Mouse (Mus musculus) kidney, embryonic 15.5 days (tissue): ENCODE data around the gene Sars. TPM values are rescaled to one million over a fixed set of nuclear protein-coding genes. Genes with fewer than 3 reads are reported as not detected.
A peak's percentile ranks its signal among the peaks of the same experiment; 100 is the strongest.

Experiments
- ATAC-seq: fragments of 200-750 bp; cut with Nextera tagmentation; replicated peaks from 2 replicates; pipeline ENCODE4 v1.8.0; 2017; ENCODE audit warnings: moderate TSS enrichment; ENCODE audit not compliant: low FRiP score
- H3K27ac ChIP-seq: fragments of 300-500 bp; sonication (generic); 2 replicates; pipeline ENCODE4 v1.5.1; 2015; ENCODE audit warnings: mild to moderate bottlenecking, inconsistent platforms
- H3K27me3 ChIP-seq: fragments of 300-500 bp; sonication (generic); 2 replicates; pipeline ENCODE4 v1.6.1; 2015; ENCODE audit warnings: inconsistent platforms
- H3K36me3 ChIP-seq: fragments of 300-500 bp; sonication (generic); 2 replicates; pipeline ENCODE4 v1.6.1; 2015; ENCODE audit warnings: inconsistent platforms
- H3K4me1 ChIP-seq: fragments of 300-500 bp; sonication (generic); 2 replicates; pipeline ENCODE4 v1.6.1; 2015; ENCODE audit warnings: inconsistent platforms
- H3K4me2 ChIP-seq: fragments of 300-500 bp; sonication (generic); 2 replicates; pipeline ENCODE4 v1.6.1; 2015; ENCODE audit warnings: moderate library complexity, mild to moderate bottlenecking, inconsistent platforms
- H3K4me3 ChIP-seq: fragments of 300-500 bp; sonication (generic); replicated peaks from 2 replicates; pipeline ENCODE4 v1.5.1; 2015; ENCODE audit warnings: mild to moderate bottlenecking, inconsistent platforms
- H3K9ac ChIP-seq: fragments of 300-500 bp; sonication (generic); 2 replicates; pipeline ENCODE4 v1.6.1; 2015; ENCODE audit warnings: mild to moderate bottlenecking, inconsistent platforms
- H3K9me3 ChIP-seq: fragments of 300-500 bp; sonication (generic); replicated peaks from 2 replicates; pipeline ENCODE4 v1.6.1; 2016; ENCODE audit warnings: inconsistent platforms
- WGBS: fragments of 180-500 bp; shearing (Covaris S2); methylation state at CpG from one replicate; pipeline ENCODE4 v1.1.7; 2015; ENCODE audit warnings: mixed read lengths; 5-methylcytosine and 5-hydroxymethylcytosine counted together
- polyA plus RNA-seq: library from polyadenylated mRNA; unstranded; fragments of >200 nt; fragmentation: Nextera tagmentation; extraction: Ambion mirVana; gene quantifications from 2 replicates; pipeline ENCODE4 v1.2.1, GENCODE M21; 2015

Gene Sars
- polyA plus RNA-seq, 1 experiment from 2014 or later: 126 TPM

GRCm38 (mm10) chr3:108451969-108452368 is 7.0 kb upstream of the Sars start:
- 88% methylated on average over 2 of the region's 2 CpGs for WGBS
- no peaks in the 10 kb centered on the region for H3K27me3 ChIP-seq
- no peak overlapping the region for H3K4me2 ChIP-seq
- H3K4me1 ChIP-seq: no peaks in the 10 kb centered on the region
- H3K27ac ChIP-seq: no peak overlapping the region
- no peaks in the 10 kb centered on the region for H3K9me3 ChIP-seq
- H3K4me3 ChIP-seq: no peak overlapping the region
- no peak overlapping the region for H3K9ac ChIP-seq
- ATAC-seq: no peak
- H3K36me3 ChIP-seq: no peaks in the 10 kb centered on the region

GRCm38 (mm10) chr3:108445366-108445705 is 327 bp upstream of the Sars start:
- Histone ChIP-seq H3K4me3 (peak overlapping the region; percentile 92), H3K27ac (peak overlapping the region; percentile 89; the same call in 1 of the 2 replicates), H3K36me3 (peaks cover 11% of the 10 kb centered on the region; the same call in 1 of the 2 replicates), H3K9me3 (no peaks in the 10 kb centered on the region), H3K9ac (peak overlapping the region; percentile 80), H3K4me1 (peaks cover 23% of the 10 kb centered on the region), H3K27me3 (no peaks in the 10 kb centered on the region), H3K4me2 (peak overlapping the region; percentile 87)
- ATAC-seq: peak; percentile 26
- 14% methylated on average over 6 of the region's 6 CpGs for WGBS

DNA sequence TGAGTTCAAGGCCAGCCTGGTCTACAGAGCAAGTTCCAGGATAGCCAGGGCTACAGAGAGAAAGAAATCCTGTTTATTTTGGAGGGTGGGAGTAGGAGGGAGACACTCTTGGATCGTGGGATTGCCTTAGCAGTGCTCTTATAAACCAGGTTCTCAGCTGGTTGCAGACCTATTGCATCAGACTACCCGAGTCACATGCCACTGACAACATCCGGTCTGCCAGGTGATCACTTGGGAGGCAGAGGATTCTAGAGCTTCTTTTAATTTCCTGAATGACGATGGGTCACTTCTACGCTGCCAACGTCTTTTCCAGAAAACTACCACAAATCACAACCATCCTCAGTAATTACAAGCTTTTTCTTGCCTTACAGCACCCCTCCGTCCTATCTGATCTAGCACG is 980 bp downstream of the Sars start:
- WGBS: 15% methylated on average over 8 of the region's 8 CpGs
- peak overlapping the region; percentile 89 for H3K27ac ChIP-seq
- peaks cover 23% of the 10 kb centered on the region for H3K4me1 ChIP-seq

DNA sequence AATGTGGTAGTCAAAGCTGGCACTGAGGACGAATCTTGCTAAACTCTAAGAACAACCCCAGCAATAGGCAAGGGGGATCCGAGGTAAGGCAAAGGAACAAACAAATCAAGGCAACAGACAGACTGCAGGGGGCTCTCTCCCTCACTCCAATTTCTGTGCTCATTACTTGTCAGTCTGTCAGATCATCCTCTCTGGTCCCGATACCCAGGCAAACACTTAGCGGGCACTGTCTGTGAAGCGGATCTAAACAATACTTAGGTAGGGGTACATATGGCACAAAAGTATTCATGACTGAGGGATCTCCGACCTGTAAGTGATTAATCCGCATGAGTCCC is 8.7 kb downstream of the Sars start:
- no peak for ATAC-seq
- 85% methylated on average over 7 of the region's 7 CpGs for WGBS

More for the DNA sequence above, 980 bp downstream of the Sars start:
- peak; percentile 28; the same call in 1 of the 2 replicates for ATAC-seq
- H3K9ac ChIP-seq: peak overlapping the region; percentile 80
- H3K27me3 ChIP-seq: no peaks in the 10 kb centered on the region
- H3K9me3 ChIP-seq: no peaks in the 10 kb centered on the region
- peaks cover 18% of the 10 kb centered on the region; the same call in 1 of the 2 replicates for H3K36me3 ChIP-seq
- H3K4me2 ChIP-seq: peak overlapping the region; percentile 87
- H3K4me3 ChIP-seq: peak overlapping the region; percentile 92

GRCm38 (mm10) chr3:108435701-108436379 is 9.2 kb downstream of the Sars start:
- H3K27ac ChIP-seq: no peak overlapping the region
- H3K9ac ChIP-seq: no peak overlapping the region
- no peaks in the 10 kb centered on the region for H3K27me3 ChIP-seq
- WGBS: 85% methylated on average over 17 of the region's 17 CpGs
- H3K36me3 ChIP-seq: peaks cover 75% of the 10 kb centered on the region
- H3K9me3 ChIP-seq: no peaks in the 10 kb centered on the region
- H3K4me3 ChIP-seq: no peak overlapping the region
- H3K4me1 ChIP-seq: no peaks in the 10 kb centered on the region
- no peak overlapping the region for H3K4me2 ChIP-seq
- no peak for ATAC-seq

More for the DNA sequence above, 8.7 kb downstream of the Sars start:
- Histone ChIP-seq H3K27me3 (no peaks in the 10 kb centered on the region), H3K27ac (no peak overlapping the region), H3K9me3 (no peaks in the 10 kb centered on the region), H3K4me1 (no peaks in the 10 kb centered on the region), H3K4me2 (no peak overlapping the region), H3K9ac (no peak overlapping the region), H3K36me3 (peaks cover 72% of the 10 kb centered on the region), H3K4me3 (no peak overlapping the region)

GRCm38 (mm10) chr3:108433881-108434495 is 11.0 kb downstream of the Sars start:
- Histone ChIP-seq H3K9me3 (no peaks in the 10 kb centered on the region), H3K4me1 (no peaks in the 10 kb centered on the region), H3K27ac (no peak overlapping the region), H3K4me2 (no peak overlapping the region), H3K27me3 (no peaks in the 10 kb centered on the region), H3K9ac (no peak overlapping the region), H3K36me3 (peaks cover 85% of the 10 kb centered on the region), H3K4me3 (no peak overlapping the region)
- 52% methylated on average over 19 of the region's 19 CpGs for WGBS
- ATAC-seq: no peak

- no peak overlapping the region for H3K27ac ChIP-seq
- H3K4me3 ChIP-seq: no peak overlapping the region
- no peak overlapping the region for H3K4me2 ChIP-seq
- no peak overlapping the region for H3K9ac ChIP-seq
- 52% methylated on average over 18 of the region's 18 CpGs for WGBS
- H3K27me3 ChIP-seq: no peaks in the 10 kb centered on the region
- H3K36me3 ChIP-seq: peaks cover 91% of the 10 kb centered on the region
- H3K9me3 ChIP-seq: no peaks in the 10 kb centered on the region
- ATAC-seq: no peak
- H3K4me1 ChIP-seq: no peaks in the 10 kb centered on the region
These were observed 11.7 kb downstream of the Sars start for GRCm38 (mm10) chr3:108433188-108433880.

- no peak overlapping the region for H3K4me2 ChIP-seq
- WGBS: 87% methylated on average over 13 of the region's 13 CpGs
- H3K27ac ChIP-seq: no peak overlapping the region
- no peaks in the 10 kb centered on the region for H3K9me3 ChIP-seq
- H3K9ac ChIP-seq: no peak overlapping the region
- no peaks in the 10 kb centered on the region for H3K4me1 ChIP-seq
- H3K4me3 ChIP-seq: no peak overlapping the region
- H3K27me3 ChIP-seq: no peaks in the 10 kb centered on the region
- ATAC-seq: no peak
- peaks cover 97% of the 10 kb centered on the region for H3K36me3 ChIP-seq
These were observed 12.3 kb downstream of the Sars start for GRCm38 (mm10) chr3:108432542-108433187.

DNA sequence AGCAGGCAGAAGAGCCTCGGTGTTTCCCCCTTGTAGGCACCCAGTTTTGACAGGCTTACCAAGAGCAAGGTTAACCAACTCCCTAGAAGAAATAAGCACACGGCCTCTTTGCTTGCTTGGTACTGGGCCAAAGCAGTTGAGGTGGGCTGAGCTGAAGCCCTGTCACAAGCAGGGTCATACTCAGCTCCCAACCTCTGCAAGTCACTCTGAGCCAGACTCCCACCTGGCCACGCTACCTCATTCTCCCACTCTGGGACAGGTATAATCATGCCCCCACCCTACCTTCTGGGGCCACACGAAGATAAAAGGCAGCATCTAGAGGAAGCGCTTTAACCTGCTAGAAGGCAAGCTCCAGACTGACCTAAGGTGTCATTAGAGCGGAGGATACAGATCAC is 19.4 kb downstream of the Sars start:
- ATAC-seq: no peak; the same call in 1 of the 2 replicates
- H3K27ac ChIP-seq: no peak overlapping the region
- WGBS: 82% methylated on average over 6 of the region's 6 CpGs

GRCm38 (mm10) chr3:108424944-108425623 is 19.9 kb downstream of the Sars start:
- Histone ChIP-seq H3K9ac (no peak overlapping the region), H3K27ac (no peak overlapping the region), H3K4me3 (no peak overlapping the region), H3K36me3 (peaks cover 53% of the 10 kb centered on the region), H3K27me3 (no peaks in the 10 kb centered on the region), H3K9me3 (no peaks in the 10 kb centered on the region), H3K4me1 (peaks cover 18% of the 10 kb centered on the region), H3K4me2 (no peak overlapping the region)
- WGBS: 84% methylated on average over 7 of the region's 7 CpGs
- ATAC-seq: no peak

More for the DNA sequence above, 19.4 kb downstream of the Sars start:
- Histone ChIP-seq H3K4me2 (no peak overlapping the region), H3K36me3 (peaks cover 57% of the 10 kb centered on the region), H3K9me3 (no peaks in the 10 kb centered on the region), H3K4me3 (no peak overlapping the region), H3K9ac (no peak overlapping the region), H3K27me3 (no peaks in the 10 kb centered on the region), H3K4me1 (peaks cover 18% of the 10 kb centered on the region)
